Mouse (Mus musculus) retina, adult 2 months (tissue): Measurements from ENCODE around the gene Tmem254c.
"Not testable (repeated sequence)": the region's sequence is repeated elsewhere in the genome, so short reads cannot be mapped to it uniquely, and the experiment has no call there.

Experiments
- DNase-seq: peaks from one replicate; pipeline ENCODE4 v3.0.0-alpha.2; 2012; ENCODE audit warnings: low read depth, low spot score

Gene Tmem254c

DNA sequence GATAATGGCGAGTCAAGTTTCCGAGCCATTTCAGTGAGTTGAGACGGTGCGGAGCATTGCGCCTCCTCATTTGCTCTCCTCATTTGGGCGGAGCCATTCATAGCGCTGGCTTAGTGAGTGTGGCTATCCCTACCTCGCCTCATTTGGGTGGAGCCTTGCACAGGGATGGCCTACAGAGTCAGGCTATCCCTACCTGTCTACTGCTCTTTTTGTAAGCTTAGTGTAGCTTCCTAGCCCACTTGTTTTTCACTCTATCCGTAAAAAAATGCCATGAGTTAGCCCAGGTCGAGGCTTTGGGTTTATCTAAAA lies at the start of gene Tmem254c:
Gene Tmem254c, minus strand, starts transcription at position 31 of the 309 bp plus-strand sequence.
- not testable (repeated sequence) for DNase-seq

DNA sequence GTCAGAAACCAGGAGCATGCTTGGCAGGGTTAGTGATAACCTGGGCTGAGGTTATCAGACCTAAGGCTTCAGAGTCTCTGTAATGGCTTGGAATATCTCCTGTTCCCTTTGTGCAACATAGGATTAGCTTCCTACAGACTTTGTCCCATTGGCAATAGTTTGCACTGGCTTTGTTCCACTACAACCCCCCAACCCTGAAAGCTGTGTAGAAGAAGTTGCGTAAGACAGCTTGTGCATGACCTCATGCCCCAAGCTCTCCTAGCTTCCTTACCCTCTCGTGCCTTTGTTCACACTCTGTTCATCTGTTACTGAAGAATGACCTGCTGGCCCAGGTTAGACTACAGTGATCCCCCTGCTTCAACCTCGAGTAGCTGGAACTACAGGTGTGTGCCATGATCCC lies 30.5 kb upstream of the Tmem254c start:
- not testable (repeated sequence) for DNase-seq

DNA sequence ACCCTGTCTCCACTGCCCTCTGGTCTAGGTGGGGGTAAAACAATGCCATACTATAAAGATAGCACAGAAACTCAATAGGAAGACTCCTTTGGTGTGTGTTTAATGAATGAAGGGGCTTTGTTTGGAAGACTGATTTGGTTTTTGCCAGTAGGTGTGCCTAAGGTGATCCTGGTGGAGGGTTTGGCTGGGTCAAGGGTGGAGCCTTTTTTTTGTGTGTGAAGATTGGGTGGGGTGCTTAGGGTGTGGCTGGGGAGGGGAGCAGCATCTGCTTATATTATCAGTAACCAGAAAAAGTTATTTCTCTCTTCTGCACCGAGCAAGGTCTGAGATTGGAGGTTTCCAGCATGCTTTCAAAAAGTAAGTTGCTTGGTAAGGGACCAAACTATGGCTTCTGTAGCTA lies 14.8 kb upstream of the Tmem254c start, which contains the start of gene Cphx3:
Gene Cphx3, plus strand, starts transcription at position 301 of the 400 bp plus-strand sequence.
- not testable (repeated sequence) for DNase-seq

DNA sequence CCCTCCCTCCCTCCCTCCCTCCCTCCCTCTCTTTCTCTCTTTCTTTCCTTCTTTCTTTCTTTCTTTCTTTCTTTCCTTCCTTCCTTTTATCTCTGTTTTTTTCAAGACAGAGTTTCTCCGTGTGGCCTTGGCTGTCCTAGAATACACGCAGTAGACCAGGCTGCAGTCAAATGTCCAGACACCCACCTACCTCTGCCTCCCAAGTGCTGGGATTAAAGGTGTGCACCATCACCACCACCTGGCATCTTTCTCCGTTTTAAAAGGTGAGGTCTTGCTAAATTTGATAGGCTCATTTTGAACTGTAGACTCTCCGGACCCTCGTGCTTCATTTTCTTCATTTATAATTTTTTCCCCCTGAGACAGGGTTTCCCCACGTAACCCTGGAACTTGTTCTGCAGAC lies 14.1 kb upstream of the Tmem254c start, which contains the start of gene Cphx2:
Gene Cphx2, plus strand, starts transcription at position 301 of the 400 bp plus-strand sequence.
- not testable (repeated sequence) for DNase-seq

DNA sequence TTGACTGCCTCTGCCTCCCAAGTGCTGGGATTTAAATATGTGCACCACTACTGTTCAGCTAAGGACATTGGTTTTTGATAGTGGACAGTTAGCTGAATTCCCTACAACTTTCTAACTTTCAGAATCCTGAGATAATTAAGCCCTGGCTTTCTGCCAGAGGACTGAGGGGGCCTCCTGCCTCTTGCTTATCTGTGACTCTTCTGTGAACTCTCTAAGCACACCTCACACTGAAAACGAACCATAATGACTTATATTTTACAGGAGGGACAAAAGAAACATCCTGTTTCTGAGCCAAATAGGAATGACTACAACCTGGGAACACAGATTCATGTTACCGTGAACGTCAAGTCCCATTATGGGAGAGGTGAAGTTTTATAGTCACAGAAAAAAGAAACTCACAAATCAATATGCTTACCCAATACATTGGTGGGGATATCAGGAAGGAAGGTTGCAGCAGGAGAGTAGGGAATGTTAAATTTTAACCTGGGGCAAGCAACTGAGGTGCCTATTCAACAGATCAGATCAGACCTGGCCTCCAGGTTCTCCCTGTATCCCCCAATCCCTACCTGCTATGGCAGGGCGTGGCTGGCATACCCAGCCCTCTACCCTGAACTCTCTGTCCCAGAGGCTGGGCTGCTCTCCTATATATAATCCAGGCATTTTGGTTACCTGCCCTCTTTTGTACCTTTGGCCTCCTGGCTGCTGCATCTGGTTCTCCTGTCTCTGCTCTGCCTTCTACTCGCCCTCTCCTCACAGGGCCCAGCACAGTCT lies 9.7 kb upstream of the Tmem254c start:
- not testable (repeated sequence) for DNase-seq

DNA sequence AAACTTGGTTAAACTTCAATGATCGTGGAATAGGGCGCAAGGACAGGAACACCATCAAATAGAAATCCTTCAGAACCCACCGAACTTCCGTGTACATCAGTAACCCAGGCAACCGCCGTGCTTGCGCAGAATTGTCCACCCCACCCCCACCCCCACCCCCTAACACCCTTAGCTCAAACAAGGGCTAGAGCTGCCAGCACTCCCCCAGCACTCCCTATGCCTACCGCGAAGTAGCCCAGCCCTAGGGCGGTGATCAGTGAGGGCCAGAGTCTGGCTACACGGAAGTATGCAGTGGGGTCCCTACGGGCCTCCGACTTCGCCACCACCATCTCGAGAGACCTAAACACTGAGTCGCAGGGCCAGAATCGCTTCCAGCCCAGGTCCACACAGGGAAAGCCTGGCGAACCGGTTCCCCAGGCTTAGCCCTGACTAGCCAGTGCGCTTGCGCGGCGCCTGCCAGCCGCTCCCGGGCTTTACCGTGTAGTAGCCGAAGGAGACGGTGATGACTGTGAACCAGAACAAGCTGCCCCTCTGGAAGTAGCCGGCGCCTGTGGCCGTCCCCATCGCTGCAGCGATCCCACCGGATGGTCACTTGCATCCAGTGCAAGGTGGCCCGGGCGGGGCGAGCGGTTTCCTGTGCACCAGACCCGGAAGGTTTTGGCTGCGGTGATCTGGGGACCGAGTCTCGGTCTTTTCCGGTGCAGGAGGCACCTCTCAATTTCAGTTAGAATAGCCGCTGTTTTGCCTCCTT lies 406 bp downstream of the Tmem254c start:
- not testable (repeated sequence) for DNase-seq

DNA sequence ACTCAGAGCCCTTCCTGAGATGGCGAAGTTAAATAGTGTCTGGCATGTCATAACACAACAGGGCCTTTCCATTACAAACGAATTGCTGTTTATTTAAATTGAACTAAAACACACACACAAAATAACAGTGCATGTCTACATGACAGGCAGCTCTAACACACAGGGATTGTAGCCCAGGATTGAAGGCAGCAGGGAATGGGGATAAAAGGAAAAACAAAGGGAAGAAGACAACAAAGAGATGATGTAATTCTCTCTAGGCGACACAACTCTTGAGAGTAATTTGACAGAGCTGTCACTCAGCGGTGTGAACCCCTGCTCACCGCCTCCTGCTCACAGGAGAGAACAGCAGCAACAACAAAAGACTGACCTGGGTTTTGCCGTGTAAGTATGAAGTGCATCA lies 7.8 kb downstream of the Tmem254c start:
- DNase-seq = not testable (repeated sequence)

DNA sequence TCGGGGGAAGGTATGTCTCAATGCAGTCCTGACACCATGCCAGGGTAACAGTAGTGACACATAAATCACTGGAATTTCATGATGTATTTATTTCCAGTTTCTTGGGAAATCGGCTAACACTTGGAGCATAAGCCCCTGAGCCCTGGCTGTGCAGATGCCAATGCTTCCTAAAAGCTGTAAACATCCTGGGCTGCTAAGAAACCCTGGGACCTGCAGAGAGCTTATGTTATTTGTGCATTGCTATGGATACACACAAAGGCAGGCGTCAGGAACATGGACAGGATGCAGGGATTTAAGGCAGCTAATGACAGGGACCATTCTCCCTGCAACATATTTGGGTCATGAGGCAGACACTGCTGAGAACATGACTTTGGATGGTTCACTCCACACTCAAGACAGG lies 9.0 kb downstream of the Tmem254c start:
- DNase-seq = not testable (repeated sequence)

DNA sequence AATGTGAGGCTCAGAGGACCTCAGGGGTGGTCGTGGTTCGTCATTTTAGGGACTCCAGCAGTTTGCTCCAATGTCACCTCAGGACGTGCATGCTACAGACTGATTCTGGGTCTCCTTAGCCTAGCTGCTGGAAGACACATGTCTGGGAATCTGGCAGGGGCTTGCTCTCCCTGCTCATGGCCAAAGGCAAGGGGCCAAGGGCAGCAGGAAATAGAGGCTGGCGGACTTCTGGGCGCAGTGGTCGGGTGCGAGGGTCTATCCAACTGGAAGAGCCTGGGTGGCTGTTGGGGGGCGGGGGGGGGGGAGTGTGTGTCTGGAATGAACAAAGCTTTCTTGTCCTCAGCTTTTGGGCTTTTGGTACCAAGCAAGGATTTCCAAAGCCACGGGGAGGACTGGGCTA lies 18.4 kb downstream of the Tmem254c start:
- not testable (repeated sequence) for DNase-seq

DNA sequence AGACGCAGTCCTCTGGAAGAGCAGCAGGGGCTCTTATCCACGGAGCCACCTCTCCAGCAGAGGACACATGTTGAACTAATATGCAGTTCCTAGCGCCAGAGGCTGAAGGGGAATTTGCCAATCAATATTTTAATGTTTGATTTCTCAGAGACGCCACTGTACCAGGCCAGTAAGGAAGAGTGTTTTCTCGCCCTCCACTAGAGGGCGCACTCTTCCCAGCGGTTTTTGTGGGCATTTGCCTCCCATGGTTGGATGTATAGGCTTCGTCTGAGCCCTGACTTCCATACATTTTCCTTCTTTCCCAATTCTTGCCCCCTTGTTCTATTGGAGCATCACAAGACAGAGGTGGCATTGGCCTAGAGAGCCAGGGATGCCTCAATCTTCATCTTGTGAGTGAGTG lies 20.1 kb downstream of the Tmem254c start:
- not testable (repeated sequence) for DNase-seq

DNA sequence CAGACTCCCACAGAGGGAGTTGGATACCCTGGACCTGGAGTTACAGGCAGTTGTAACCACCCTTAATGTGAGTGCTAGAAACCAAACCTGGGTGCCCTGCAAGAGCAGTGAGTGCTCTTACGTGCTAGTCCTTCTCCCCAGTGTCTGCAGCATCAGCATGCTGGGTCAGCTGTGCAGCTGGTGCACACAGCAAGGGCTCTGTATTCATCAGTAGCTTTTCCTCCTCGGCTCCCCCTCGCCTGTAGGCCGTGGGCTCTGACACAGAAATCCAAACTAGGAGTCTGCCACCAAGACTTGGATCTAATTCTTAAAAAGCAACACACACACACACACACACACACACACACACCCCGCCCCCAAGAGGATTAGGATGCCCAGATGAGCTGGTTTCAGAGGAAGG lies 22.1 kb downstream of the Tmem254c start:
- DNase-seq = not testable (repeated sequence)

DNA sequence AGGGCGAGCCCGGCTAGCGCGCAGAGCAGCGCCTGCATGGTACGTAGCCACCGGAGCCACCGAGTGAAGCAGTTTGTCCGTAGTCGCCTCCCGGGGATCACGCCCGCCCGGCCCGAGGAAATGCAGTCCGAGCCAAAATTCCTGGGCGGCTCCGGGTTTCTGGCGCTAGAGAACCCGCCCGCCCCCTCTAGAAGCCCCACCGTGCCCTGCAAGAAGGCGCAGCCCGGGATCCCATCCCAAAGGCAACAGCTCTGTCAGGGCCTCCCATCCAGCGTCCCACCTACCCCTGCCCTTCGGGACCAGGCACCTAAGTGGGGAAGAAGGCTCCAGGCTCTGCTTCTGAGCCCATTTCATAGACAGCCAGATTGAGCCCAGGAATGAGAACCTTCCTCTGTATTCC lies 24.5 kb downstream of the Tmem254c start, which contains the start of gene Gm9780:
Gene Gm9780, minus strand, starts transcription at position 101 of the 400 bp plus-strand sequence.
- DNase-seq = not testable (repeated sequence)

DNA sequence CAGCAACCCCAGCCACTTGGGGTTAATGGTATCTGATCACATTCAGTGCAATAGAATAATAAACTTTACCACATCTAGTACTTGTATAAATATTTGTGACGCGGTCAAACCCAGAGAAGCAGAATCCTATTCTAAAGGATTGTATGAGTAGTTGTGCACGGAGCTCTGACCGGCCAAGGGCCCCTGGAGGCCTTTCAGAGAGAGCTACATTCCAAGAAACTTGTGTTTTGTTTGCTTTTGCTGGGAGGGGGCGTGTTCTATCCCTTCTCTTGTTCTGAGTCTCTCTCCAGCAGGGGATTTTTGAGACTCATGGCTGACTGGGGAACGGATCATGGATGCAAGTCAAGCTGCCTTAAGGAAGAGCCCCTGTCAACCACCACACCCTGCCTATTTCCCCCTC lies 31.7 kb downstream of the Tmem254c start:
- not testable (repeated sequence) for DNase-seq

DNA sequence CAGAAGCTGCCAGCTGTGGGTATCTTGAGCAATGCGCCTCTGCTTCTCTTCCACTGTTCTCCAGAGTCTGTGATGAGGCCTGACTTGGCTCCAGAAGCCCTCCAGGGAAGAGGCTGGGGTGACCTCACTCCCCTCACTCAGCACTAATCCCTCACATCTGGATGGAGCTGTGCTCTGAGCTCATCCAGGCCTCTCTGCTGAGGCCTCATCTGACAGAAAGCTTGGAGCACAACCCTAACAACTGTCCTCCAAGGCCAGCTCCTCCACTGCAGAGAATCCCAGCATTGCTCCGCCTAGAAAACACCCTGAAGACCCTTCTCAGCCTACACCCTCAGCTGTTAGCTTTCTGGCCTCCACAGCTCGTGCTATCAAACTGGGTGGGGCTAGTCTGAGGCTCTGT lies 32.8 kb downstream of the Tmem254c start:
- DNase-seq = not testable (repeated sequence)

DNA sequence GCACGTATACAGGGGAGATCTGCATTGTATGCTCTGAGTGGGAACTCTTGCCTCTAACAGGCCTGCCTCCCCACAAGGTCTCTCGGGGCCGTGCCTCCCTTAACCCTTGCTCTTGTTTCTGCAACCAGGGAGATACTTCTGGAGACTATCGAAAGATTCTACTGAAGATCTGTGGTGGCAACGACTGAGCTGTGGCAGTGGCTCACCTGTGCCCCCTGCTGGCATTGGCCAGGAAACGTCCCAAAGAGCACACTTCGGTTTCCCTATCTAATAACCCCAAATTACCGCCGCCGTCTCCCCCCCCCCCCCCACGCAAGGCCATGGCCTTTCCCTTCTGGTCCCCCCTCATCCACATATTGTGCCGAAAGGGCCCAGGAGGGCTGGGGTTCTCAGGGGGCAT lies 41.5 kb downstream of the Tmem254c start:
- DNase-seq = not testable (repeated sequence)

DNA sequence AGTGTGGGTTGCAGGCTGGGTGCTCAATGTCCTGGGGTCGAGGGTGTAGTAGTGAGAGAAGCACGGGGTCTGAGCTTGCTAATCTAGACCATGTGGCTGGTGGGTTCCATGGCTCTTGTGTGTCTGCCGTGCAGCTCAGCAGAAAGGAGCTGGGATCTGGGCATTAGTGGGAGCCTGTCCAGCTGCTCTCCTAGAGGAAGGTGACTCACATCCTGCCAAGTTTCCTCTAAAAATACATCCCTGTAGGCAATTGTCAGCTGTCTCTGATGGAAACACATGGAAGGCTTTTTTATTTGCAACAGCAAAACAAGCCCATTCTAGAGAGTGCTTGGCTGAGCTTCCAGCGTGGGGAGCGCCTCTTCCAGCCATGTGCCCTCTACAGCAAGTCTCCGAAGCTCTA lies 44.3 kb downstream of the Tmem254c start:
- not testable (repeated sequence) for DNase-seq

DNA sequence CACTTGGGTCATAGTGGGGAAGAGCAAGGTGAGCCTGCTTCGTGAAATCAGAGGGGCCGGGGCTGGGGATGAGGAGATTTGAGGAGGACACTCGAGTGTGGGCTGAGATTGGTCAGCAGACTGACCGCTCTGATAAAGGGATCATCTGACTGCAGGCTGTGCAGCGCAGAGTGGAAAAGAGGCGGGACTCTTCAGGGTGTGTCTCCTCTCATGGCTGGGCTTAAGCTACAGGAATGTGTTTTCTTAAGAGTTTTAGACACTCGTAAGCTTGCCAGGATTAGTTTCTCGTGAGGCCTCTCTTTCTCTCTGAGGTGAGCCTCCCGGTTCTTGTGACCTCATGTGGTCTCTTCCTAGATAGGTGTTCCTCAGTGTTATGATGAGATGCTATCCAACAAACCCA lies 45.6 kb downstream of the Tmem254c start:
- DNase-seq = not testable (repeated sequence)

DNA sequence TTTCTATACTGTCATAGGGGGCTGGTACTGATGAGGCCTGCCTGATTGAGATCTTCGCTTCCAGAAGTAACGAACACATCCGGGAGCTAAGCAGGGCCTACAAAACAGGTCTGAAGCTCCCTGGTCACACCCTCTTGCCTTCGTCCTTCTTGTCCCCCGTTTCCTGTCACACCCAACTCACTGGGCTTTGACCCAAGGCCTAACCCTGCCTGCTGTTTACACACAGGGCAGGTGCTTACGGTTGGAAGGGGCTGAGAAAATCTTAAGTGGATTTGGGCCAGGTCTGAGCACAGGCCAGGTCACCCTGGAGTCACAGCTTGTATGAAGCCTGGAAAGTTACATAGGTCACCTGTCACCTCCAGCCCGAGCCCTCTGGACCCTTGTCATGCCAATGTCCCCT lies 50.7 kb downstream of the Tmem254c start:
- DNase-seq = not testable (repeated sequence)
